Mouse (Mus musculus) gastrocnemius, postnatal 10 days (tissue): ENCODE measurements around the gene Dnaaf1. TPM values are rescaled to one million over a fixed set of nuclear protein-coding genes. Genes with fewer than 3 reads are reported as not detected.

Source experiments
- DNase-seq: peaks from one replicate; pipeline ENCODE4 v3.0.0; 2021; ENCODE audit warnings: mixed read lengths
- long read RNA-seq, 2 experiments: library from polyadenylated mRNA; stranded (forward); transcript quantifications; one replicate each; pipeline ENCODE4 v2.0.0; 2021
- total RNA-seq, 2 experiments: library from RNA; stranded (reverse); gene quantifications; 2 replicates each; pipeline ENCODE4 v1.2.3; 2021

Gene Dnaaf1
- not detected for total RNA-seq
- long read RNA-seq, experiment 1 = 0 reads
- long read RNA-seq, experiment 2 = 0 reads

GRCm38 (mm10) chr8:119574437-119575365, at the start of gene Dnaaf1, which contains the start of gene Hsdl1:
Gene Dnaaf1, plus strand, starts transcription at chr8:119575235.
Gene Hsdl1, minus strand, starts transcription at chr8:119575183.
- DNase-seq = peak; percentile 99

DNA sequence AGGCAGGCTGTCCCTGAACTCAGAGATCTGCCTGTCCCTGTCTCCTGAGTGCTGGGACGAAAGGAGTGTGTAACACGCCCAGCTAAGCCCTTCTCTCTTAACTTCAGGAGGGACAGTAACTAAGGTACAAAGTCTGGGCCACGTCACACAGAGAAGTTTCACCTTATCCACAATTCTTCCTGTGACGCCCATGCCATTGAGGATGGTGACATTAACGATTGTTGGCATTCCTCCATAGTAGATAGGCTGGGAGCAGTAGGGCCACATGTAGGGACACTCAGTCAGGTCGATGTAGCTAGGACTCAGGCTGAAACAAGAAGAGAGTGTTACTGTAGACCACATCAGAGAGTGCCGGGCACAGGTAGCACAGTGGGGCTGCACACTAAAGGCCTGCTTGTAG, 46.3 kb upstream of the Dnaaf1 start:
- DNase-seq = no peak

- DNase-seq = no peak
These were observed 44.1 kb upstream of the Dnaaf1 start for GRCm38 (mm10) chr8:119530937-119531336.

DNA sequence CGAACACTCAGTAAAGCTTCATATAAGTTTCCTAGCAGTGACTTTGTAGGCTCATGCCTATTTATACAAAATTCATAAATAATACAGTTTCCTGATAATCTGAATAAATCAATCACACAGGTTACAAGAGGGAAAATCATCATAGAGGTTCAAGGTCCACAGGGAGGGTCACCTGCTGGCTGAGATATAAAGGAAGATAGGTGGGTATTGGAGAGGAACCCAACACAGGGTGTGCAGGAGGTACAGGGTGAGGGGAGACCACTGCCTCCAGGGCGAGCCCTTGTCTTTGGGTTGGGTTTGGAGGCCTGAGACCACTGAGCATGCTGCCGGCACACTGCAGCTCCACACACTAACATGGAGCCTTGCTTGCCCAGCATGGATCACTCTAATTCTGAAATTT, 43.6 kb upstream of the Dnaaf1 start:
- no peak for DNase-seq

- DNase-seq = no peak
These were observed 43.1 kb upstream of the Dnaaf1 start for GRCm38 (mm10) chr8:119531973-119532372.

GRCm38 (mm10) chr8:119544606-119545005, 30.4 kb upstream of the Dnaaf1 start:
- DNase-seq = no peak

DNA sequence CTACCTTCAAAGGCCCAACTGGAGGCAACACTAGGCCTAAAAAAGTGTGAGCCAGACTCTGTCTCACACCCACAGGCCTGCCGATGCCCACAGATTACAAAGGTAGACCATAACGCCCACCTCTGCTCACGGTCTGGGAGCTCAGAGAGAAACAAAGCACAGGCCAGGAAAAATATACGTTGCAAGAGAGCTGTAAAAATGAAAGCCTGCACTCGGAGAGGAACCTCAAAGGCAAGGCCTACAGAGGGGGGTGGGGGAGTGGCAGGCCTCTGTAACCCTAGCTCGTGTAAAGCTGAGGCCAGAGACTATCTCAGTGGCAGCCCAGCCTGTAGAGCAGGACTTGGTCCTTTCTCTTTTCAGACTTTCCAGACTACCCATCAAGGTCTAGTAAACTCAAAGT, 29.9 kb upstream of the Dnaaf1 start:
- DNase-seq = no peak

DNA sequence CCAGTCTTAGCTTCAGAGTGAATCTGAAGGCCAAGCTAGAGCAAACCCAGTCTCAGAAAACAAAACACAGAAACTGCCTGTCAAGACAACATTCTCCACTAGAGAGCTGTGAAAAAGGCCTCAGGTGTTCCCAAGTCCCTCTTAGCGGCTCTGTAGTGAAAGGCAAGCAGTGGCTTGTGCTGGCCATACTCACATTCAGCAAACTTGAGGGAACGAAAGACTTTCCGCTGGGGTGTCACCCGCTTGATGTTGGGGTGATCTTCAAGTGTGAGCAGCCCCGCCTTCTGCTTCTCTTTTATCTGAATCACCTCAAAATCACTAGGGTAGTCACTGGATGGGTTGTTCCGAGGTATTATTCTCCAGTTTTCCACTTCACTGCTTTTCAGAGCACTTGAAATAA, 29.2 kb upstream of the Dnaaf1 start:
- no peak for DNase-seq

- no peak for DNase-seq
These were observed 27.9 kb upstream of the Dnaaf1 start for GRCm38 (mm10) chr8:119547019-119547691.

DNA sequence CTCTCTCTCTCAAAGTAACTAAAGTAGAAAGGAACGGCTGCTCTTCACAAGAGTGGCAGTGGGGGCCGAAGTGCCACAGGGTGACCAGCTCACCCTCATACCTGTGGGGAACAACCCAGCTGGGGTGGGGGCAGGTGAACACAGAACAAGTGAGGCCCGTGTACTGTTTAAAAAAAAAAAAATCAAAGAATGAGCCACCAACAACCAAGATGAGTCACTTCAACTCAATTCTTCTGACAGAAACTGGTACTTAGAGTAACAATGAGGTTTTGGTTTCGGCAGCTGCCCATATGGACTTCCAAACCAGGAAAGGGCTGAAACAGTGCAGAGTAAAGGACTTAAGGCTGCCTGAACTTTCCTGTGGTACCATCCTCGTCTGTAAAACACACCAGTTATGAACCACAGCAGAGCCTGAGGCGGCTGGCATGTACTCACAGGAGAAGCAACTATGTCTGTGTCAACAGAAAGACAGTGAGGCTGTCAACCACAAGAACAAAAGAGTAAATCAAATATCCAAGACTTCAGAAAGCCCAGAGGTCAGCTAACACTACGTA, 26.4 kb upstream of the Dnaaf1 start:
- DNase-seq = no peak

DNA sequence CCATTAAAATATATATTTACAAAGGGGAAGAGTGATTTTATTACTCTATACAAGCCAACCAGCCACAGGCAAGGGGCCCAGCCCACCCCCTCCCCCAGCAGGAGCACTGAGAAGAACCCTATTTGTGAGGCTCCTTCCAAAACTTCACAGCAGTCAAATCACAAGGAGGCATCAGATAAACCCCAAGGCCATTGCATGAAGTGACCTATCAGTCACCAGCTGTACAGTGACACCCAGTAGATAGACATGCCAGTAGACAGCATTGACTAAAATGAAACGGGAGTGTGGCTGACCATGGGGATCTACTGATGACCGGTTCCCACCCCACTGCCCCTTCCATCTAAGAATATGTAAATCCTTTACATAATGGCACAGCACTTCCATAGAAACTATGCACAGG, 22.1 kb upstream of the Dnaaf1 start:
- no peak for DNase-seq

- DNase-seq = no peak
These were observed 19.2 kb upstream of the Dnaaf1 start for GRCm38 (mm10) chr8:119555861-119556260.

DNA sequence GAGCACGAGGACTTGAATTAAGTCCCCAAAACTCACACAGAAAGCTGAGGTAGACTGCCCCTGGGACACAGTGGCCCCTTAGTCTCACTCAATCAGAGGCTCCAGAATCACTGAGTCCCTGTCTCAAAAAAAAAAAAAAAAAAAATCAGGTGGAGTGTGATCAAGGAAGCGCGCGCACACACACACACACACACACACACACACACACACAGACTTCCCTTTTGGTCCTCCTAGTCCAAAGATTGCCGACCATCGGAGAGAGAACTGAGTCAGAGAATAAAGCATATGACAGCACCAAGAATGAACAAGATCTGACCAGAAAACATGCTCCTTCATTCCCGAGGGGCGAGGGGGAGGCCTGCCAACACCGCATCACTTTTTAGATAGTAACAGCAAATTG, 17.9 kb upstream of the Dnaaf1 start:
- DNase-seq = no peak

DNA sequence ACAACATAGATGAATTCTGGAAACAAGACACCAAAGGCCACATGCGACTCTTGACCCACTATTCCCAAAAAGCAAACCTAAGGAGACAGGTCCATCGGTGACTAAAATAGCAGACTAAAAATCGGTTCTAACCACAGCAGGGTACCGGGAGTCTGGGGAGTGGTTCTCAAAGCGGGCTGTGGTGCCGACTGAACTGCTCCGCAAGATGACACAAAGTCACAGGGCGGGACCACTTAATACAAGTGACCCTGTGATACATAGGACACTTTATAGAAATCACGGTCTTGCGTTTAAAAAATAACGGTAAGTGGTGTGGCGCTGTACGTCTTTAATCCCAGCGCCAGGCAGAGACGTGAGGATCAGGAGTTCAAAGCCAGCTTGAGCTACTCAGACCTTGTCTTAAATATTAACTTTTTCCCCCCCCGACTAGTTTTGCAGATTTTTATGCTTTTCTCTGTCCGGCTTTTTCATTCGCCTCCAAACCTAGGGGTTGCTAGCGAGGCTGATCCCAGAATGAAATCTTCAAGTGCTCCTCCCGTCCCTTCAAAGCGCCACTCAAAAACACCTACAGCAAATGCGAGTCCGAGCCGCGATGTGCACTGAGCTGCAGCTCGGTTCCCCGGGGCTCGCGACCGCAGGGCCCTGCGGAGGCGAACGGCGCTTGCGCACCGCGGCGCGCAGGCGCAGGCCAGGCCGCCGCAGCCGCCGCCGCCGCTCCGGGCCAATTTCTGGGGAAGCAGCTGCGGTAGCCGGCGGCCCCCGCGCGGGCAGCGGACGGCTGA, 17.0 kb upstream of the Dnaaf1 start:
- DNase-seq = peak; percentile 85

GRCm38 (mm10) chr8:119558603-119559401, 16.2 kb upstream of the Dnaaf1 start, which contains the start of gene Mbtps1:
Gene Mbtps1, minus strand, starts transcription at chr8:119558735.
- DNase-seq = peak; percentile 98

- no peak for DNase-seq
These were observed 15.7 kb upstream of the Dnaaf1 start for GRCm38 (mm10) chr8:119559402-119559720.

DNA sequence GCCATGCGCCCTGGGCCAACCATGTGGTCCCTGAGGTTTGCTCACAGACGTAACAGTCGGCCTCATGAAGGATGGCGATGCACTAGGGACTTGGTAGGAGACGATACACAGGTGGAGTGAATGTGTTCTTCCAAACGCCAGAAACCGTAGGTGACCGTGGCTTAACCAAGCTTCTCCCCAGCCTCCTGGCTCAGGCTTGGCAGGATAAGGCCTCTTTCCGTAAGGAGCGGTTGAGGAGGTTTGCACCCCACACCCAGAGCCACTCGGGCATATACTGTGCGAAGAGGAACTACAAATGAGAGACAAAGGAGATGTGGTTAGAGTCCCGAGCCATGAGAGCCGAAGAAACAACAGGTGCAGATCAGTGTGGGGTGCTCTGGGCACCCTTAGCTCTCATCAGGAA, 11.2 kb upstream of the Dnaaf1 start:
- DNase-seq = no peak

GRCm38 (mm10) chr8:119566367-119566766, 8.7 kb upstream of the Dnaaf1 start:
- no peak for DNase-seq

- DNase-seq = no peak
These were observed 6.8 kb upstream of the Dnaaf1 start for GRCm38 (mm10) chr8:119568251-119568650.

GRCm38 (mm10) chr8:119568951-119569350, 6.1 kb upstream of the Dnaaf1 start:
- DNase-seq = no peak

DNA sequence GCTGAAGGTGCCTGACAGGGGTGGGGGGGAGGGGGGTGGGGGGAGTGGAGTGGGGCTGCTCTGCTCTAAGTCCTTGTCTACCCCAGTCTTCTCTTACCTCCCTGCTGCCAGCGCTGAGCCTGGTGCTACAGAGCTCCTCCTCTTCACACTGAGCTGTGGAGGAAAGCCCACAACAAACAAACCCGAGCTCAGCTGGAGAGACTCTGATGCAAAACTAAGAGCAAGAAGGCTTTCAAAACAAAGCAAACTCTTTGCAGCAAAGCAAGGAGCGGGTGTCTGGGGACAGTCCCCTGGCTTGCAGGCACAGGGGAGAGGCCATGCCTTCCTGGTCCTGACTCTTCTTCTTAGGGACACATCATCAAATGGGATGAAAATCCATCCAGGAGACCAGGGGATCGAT, 5.2 kb upstream of the Dnaaf1 start:
- DNase-seq = no peak

DNA sequence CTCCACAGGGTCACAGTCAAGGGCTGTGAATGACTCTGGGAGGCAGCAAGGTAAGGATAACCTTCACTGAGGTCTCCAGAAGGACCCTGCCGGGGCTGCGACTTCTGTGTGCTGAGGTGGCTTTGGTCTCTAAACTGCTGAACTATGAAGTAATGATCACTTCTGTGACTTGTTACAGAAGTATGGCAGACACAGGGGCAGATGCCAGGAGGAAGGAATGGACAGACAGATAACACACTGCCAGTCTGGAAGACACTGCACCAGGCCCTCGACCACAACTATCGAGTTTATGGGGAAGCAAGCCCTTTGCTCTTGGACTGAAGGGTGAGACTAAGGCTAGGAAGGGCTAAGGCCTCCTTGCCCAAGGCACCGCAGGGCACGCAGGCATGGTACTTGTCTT, 3.9 kb upstream of the Dnaaf1 start:
- no peak for DNase-seq
